Mouse (Mus musculus): ENCODE measurements around the gene Nuak1.

Gene Nuak1

GRCm38 (mm10) chr10:84329336-84329735 is 111.1 kb downstream of the Nuak1 start:
- no peak for DNase-seq

DNA sequence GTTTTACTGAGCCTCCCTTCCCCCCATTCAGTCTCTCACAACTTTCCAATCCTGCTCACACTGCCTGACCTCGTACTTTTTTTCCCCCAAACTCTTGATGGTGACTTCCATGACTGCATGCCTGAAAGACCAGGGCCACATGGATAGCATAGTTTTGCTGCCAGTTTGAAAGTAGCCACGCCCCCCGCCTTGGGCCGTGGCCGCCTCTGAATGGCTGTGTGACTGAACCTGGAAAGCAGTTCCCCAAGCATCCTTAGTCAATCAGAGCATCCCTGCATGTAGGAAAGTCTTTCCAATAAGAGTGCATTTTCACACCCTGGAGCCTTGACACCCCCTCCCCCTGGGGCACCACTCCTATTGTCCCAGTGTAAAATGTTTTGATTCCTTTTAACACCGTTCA is 116.4 kb downstream of the Nuak1 start:
- DNase-seq = no peak
